Mouse (Mus musculus) hindbrain, embryonic 10.5 days (tissue): Measurements from ENCODE around the gene Wdr46. TPM values are rescaled to one million over a fixed set of nuclear protein-coding genes. Genes with fewer than 3 reads are reported as not detected.

Experiments used
- DNase-seq: peaks from one replicate; pipeline ENCODE4 v3.0.0-alpha.2; 2017; ENCODE audit warnings: low spot score
- H3K27ac ChIP-seq: fragments of 300-500 bp; sonication (generic); 2 replicates; pipeline ENCODE4 v1.5.1; 2016; ENCODE audit warnings: mild to moderate bottlenecking, moderate library complexity
- H3K27me3 ChIP-seq: fragments of 300-500 bp; sonication (generic); 2 replicates; pipeline ENCODE4 v1.6.1; 2016; ENCODE audit warnings: mild to moderate bottlenecking; ENCODE audit not compliant: poor library complexity, insufficient read depth, severe bottlenecking
- H3K36me3 ChIP-seq: fragments of 300-500 bp; sonication (generic); 2 replicates; pipeline ENCODE4 v1.6.1; 2016; ENCODE audit warnings: mild to moderate bottlenecking, moderate library complexity
- H3K4me1 ChIP-seq: fragments of 300-500 bp; sonication (generic); replicated peaks from 2 replicates; pipeline ENCODE4 v1.6.1; 2016; ENCODE audit warnings: mild to moderate bottlenecking
- H3K4me3 ChIP-seq: fragments of 300-500 bp; sonication (generic); 2 replicates; pipeline ENCODE4 v1.5.1; 2016; ENCODE audit warnings: mild to moderate bottlenecking, moderate library complexity
- H3K9me3 ChIP-seq: fragments of 300-500 bp; sonication (generic); 2 replicates; pipeline ENCODE4 v1.6.1; 2016; ENCODE audit warnings: mild to moderate bottlenecking, moderate library complexity
- WGBS: fragments of 180-500 bp; shearing (Covaris S2); methylation state at CpG from one replicate; pipeline ENCODE4 v1.1.7; 2016; 5-methylcytosine and 5-hydroxymethylcytosine counted together
- polyA plus RNA-seq: library from polyadenylated mRNA; unstranded; fragments of >200 nt; fragmentation: Nextera tagmentation; extraction: Ambion mirVana; gene quantifications from 2 replicates; pipeline ENCODE4 v1.2.1, GENCODE M21; 2016

Gene Wdr46
- polyA plus RNA-seq, 1 experiment from 2014 or later = 47.0 TPM

GRCm38 (mm10) chr17:33953310-33953709 lies 12.8 kb downstream of the Wdr46 start:
- Histone ChIP-seq H3K9me3 (no peaks in the 10 kb centered on the region), H3K4me1 (peaks cover 61% of the 10 kb centered on the region), H3K27ac (no peak overlapping the region), H3K27me3 (no peaks in the 10 kb centered on the region), H3K36me3 (peaks cover 69% of the 10 kb centered on the region), H3K4me3 (peak overlapping the region; percentile 96)
- 92% methylated on average over 3 of the region's 3 CpGs for WGBS
- no peak for DNase-seq

GRCm38 (mm10) chr17:33953961-33954565 lies 13.6 kb downstream of the Wdr46 start:
- peak overlapping the region; percentile 97 for H3K27ac ChIP-seq
- peaks cover 69% of the 10 kb centered on the region for H3K36me3 ChIP-seq
- peak overlapping the region; percentile 96 for H3K4me3 ChIP-seq
- 41% methylated on average over 5 of the region's 5 CpGs for WGBS
- H3K4me1 ChIP-seq = peaks cover 61% of the 10 kb centered on the region
- no peak for DNase-seq
- no peaks in the 10 kb centered on the region for H3K27me3 ChIP-seq
- no peaks in the 10 kb centered on the region for H3K9me3 ChIP-seq

- peaks cover 69% of the 10 kb centered on the region for H3K36me3 ChIP-seq
Measured at GRCm38 (mm10) chr17:33954646-33955554, 14.4 kb downstream of the Wdr46 start.

GRCm38 (mm10) chr17:33955555-33956214 lies 15.2 kb downstream of the Wdr46 start, which contains the start of the genes Vps52 and Rps18:
Gene Vps52, plus strand, starts transcription at chr17:33955812.
Gene Rps18, minus strand, starts transcription at chr17:33956001.
- Histone ChIP-seq H3K4me3 (peak within 1 kb of the TSS; percentile 96), H3K9me3 (no peaks in the 10 kb centered on the region), H3K27me3 (no peaks in the 10 kb centered on the region), H3K4me1 (peaks cover 50% of the 10 kb centered on the region), H3K36me3 (peaks cover 68% of the 10 kb centered on the region), H3K27ac (peak within 1 kb of the TSS; percentile 97)
- WGBS = under 1% methylated on average over 50 of the region's 50 CpGs
- DNase-seq = peak; percentile 95

More at GRCm38 (mm10) chr17:33954646-33955554, 14.4 kb downstream of the Wdr46 start:
- peaks cover 57% of the 10 kb centered on the region for H3K4me1 ChIP-seq
- H3K4me3 ChIP-seq = peak overlapping the region; percentile 96
- peak overlapping the region; percentile 97 for H3K27ac ChIP-seq
- DNase-seq = no peak
- H3K9me3 ChIP-seq = no peaks in the 10 kb centered on the region
- 1% methylated on average over 33 of the region's 33 CpGs for WGBS
- no peaks in the 10 kb centered on the region for H3K27me3 ChIP-seq

- Histone ChIP-seq H3K4me1 (peaks cover 44% of the 10 kb centered on the region), H3K4me3 (peak overlapping the region; percentile 96), H3K36me3 (peaks cover 69% of the 10 kb centered on the region), H3K27ac (peak overlapping the region; percentile 97), H3K27me3 (no peaks in the 10 kb centered on the region), H3K9me3 (no peaks in the 10 kb centered on the region)
- no peak for DNase-seq
- WGBS = 10% methylated on average over 10 of the region's 10 CpGs
Measured at GRCm38 (mm10) chr17:33956336-33956735, 15.9 kb downstream of the Wdr46 start.

GRCm38 (mm10) chr17:33957493-33957892 lies 17.0 kb downstream of the Wdr46 start:
- Histone ChIP-seq H3K4me3 (peak overlapping the region; percentile 9; the same call in 1 of the 2 replicates), H3K36me3 (peaks cover 69% of the 10 kb centered on the region), H3K9me3 (no peaks in the 10 kb centered on the region), H3K27ac (no peak overlapping the region), H3K27me3 (no peaks in the 10 kb centered on the region), H3K4me1 (peaks cover 33% of the 10 kb centered on the region)
- no peak for DNase-seq
- 85% methylated on average over 6 of the region's 6 CpGs for WGBS

GRCm38 (mm10) chr17:33958451-33958850 lies 18.0 kb downstream of the Wdr46 start:
- no peak for DNase-seq
- H3K27me3 ChIP-seq = no peaks in the 10 kb centered on the region
- no peak overlapping the region for H3K27ac ChIP-seq
- H3K4me1 ChIP-seq = peaks cover 24% of the 10 kb centered on the region
- no peaks in the 10 kb centered on the region for H3K9me3 ChIP-seq
- H3K36me3 ChIP-seq = peaks cover 69% of the 10 kb centered on the region
- 96% methylated on average over 11 of the region's 11 CpGs for WGBS
- H3K4me3 ChIP-seq = no peak overlapping the region

- Histone ChIP-seq H3K36me3 (peaks cover 69% of the 10 kb centered on the region), H3K9me3 (no peaks in the 10 kb centered on the region), H3K4me3 (no peak overlapping the region), H3K27ac (no peak overlapping the region), H3K27me3 (no peaks in the 10 kb centered on the region), H3K4me1 (peaks cover 17% of the 10 kb centered on the region)
- no peak for DNase-seq
- 95% methylated on average over 13 of the region's 13 CpGs for WGBS
Measured at GRCm38 (mm10) chr17:33959135-33959534, 18.7 kb downstream of the Wdr46 start.

GRCm38 (mm10) chr17:33959948-33960347 lies 19.5 kb downstream of the Wdr46 start:
- no peaks in the 10 kb centered on the region for H3K27me3 ChIP-seq
- 94% methylated on average over 15 of the region's 15 CpGs for WGBS
- H3K4me1 ChIP-seq = peaks cover 10% of the 10 kb centered on the region
- H3K9me3 ChIP-seq = no peaks in the 10 kb centered on the region
- no peak for DNase-seq
- H3K4me3 ChIP-seq = no peak overlapping the region
- no peak overlapping the region for H3K27ac ChIP-seq
- peaks cover 67% of the 10 kb centered on the region for H3K36me3 ChIP-seq

- Histone ChIP-seq H3K4me3 (no peak overlapping the region), H3K36me3 (peaks cover 85% of the 10 kb centered on the region), H3K27me3 (no peaks in the 10 kb centered on the region), H3K27ac (no peak overlapping the region), H3K9me3 (no peaks in the 10 kb centered on the region), H3K4me1 (no peaks in the 10 kb centered on the region)
- no peak for DNase-seq
- 91% methylated on average over 7 of the region's 7 CpGs for WGBS
Measured at GRCm38 (mm10) chr17:33962876-33963275, 22.4 kb downstream of the Wdr46 start.

- DNase-seq = no peak
- WGBS = 95% methylated on average over 17 of the region's 17 CpGs
Measured at GRCm38 (mm10) chr17:33965082-33965845, 24.8 kb downstream of the Wdr46 start.

More at GRCm38 (mm10) chr17:33965082-33965845, 24.8 kb downstream of the Wdr46 start:
- 0 out of 2 replicates have a peak, but pooled peaks cover 4% of the 10 kb centered on the region for H3K9me3 ChIP-seq
- no peak overlapping the region for H3K4me3 ChIP-seq
- no peaks in the 10 kb centered on the region for H3K27me3 ChIP-seq
- peaks cover 62% of the 10 kb centered on the region for H3K36me3 ChIP-seq
- 0 out of 2 replicates have a peak, but pooled peaks cover 3% of the 10 kb centered on the region for H3K4me1 ChIP-seq
- H3K27ac ChIP-seq = no peak overlapping the region
